ENCODE assay signal across 8 mouse cellular contexts in the genomic region with DNA sequence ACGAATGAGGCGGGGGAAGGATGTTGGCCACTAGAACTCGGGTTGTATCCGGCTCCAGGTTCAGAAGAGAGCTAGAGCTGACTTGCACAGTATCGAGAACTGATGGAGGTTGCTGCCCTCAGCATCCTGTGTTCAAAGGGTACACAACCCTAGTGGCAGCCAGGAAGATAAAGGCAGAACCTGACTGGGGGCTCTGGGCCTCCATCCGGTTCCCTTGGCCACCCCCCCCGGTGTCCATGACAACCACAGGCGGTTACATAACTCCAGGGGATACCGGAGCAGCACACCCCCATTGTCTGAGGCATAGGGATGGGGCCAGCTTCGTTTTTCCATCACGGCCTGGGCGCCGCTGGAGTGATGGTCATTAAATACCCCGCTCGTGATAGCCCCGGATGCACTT. TPM values are rescaled to one million over a fixed set of nuclear protein-coding genes. Genes with fewer than 3 reads are reported as not detected.
DNase-seq lines count a peak whose midpoint lies in the region; ATAC-seq lines count a peak whose summit lies in the region.

No protein-coding gene starts in this region.

- DNase-seq in spleen, postnatal 36 days (ENCODE audit: low spot score in 2 of 2), result peak; percentile 69 to 73
- no peak for DNase-seq in spleen, postnatal 4 days (ENCODE audit: low spot score in 2 of 2)
- DNase-seq in cerebellum, postnatal 10 days, result peak; percentile 69 to 74
- peak; percentile 51 for DNase-seq in retina, adult 2 months (ENCODE audit: low read depth, low spot score)
- DNase-seq in urinary bladder, adult 2 months (ENCODE audit: low spot score), result no peak

- H3K4me2 ChIP-seq in heart, embryonic 11.5 days, result peak overlapping the region; percentile 90
- H3K4me2 ChIP-seq in kidney, embryonic 16.5 days (replicated peaks; ENCODE audit: low read depth, low read length), result peak overlapping the region; percentile 83
- peak overlapping the region; percentile 93 for H3K4me2 ChIP-seq in lung, embryonic 15.5 days

- peak overlapping the region; percentile 83 for H3K4me3 ChIP-seq in heart, embryonic 11.5 days (ENCODE audit: low read depth, low read length)
- peak overlapping the region; percentile 82 for H3K4me3 ChIP-seq in kidney, embryonic 16.5 days (ENCODE audit: low read length)
- H3K4me3 ChIP-seq in lung, embryonic 15.5 days, result peak overlapping the region; percentile 87

- H3K36me3 ChIP-seq in heart, embryonic 11.5 days (ENCODE audit: control insufficient read depth, insufficient read depth, low read length), result peaks cover 7% of the 10 kb centered on the region
- peaks cover 13% of the 10 kb centered on the region; the same call in 1 of the 2 replicates for H3K36me3 ChIP-seq in kidney, embryonic 16.5 days (ENCODE audit: insufficient read depth, low read length)
- H3K36me3 ChIP-seq in lung, embryonic 15.5 days, result peaks cover 21% of the 10 kb centered on the region

- ATAC-seq in heart, embryonic 11.5 days (replicated peaks; ENCODE audit: insufficient number of reproducible peaks, low FRiP score, low TSS enrichment), result no peak
- ATAC-seq in kidney, embryonic 16.5 days (ENCODE audit: low FRiP score, low TSS enrichment), result no peak
- ATAC-seq in lung, embryonic 15.5 days (ENCODE audit: borderline replicate concordance, extremely low read depth, low FRiP score, low TSS enrichment), result no peak

- WGBS in heart, embryonic 11.5 days (ENCODE audit: insufficient replicate concordance), result 7% methylated on average over 16 of the region's 16 CpGs
- WGBS in kidney, embryonic 16.5 days, result 4% methylated on average over 16 of the region's 16 CpGs
- WGBS in lung, embryonic 15.5 days, result 4% methylated on average over 16 of the region's 16 CpGs

- peaks cover 16% of the 10 kb centered on the region for H3K4me1 ChIP-seq in heart, embryonic 11.5 days (ENCODE audit: control insufficient read depth, insufficient read depth, low read length)
- peaks cover 25% of the 10 kb centered on the region for H3K4me1 ChIP-seq in kidney, embryonic 16.5 days (ENCODE audit: insufficient read depth, low read length)
- H3K4me1 ChIP-seq in lung, embryonic 15.5 days, result peaks cover 29% of the 10 kb centered on the region

- no peak overlapping the region for H3K27ac ChIP-seq in heart, embryonic 11.5 days (ENCODE audit: low read depth, low read length)
- no peak overlapping the region for H3K27ac ChIP-seq in kidney, embryonic 16.5 days (ENCODE audit: low read length)
- H3K27ac ChIP-seq in lung, embryonic 15.5 days, result peak overlapping the region; percentile 96

- H3K9ac ChIP-seq in heart, embryonic 11.5 days (ENCODE audit: low read depth, low read length), result peak overlapping the region; percentile 81
- peak overlapping the region; percentile 82 for H3K9ac ChIP-seq in kidney, embryonic 16.5 days (replicated peaks; ENCODE audit: low read length)
- H3K9ac ChIP-seq in lung, embryonic 15.5 days, result peak overlapping the region; percentile 74

- no peaks in the 10 kb centered on the region for H3K9me3 ChIP-seq in heart, embryonic 11.5 days (replicated peaks; ENCODE audit: control insufficient read depth, low read length)
- H3K9me3 ChIP-seq in kidney, embryonic 16.5 days (ENCODE audit: low read length), result no peaks in the 10 kb centered on the region
- no peaks in the 10 kb centered on the region for H3K9me3 ChIP-seq in lung, embryonic 15.5 days

- peaks cover 19% of the 10 kb centered on the region for H3K27me3 ChIP-seq in heart, embryonic 11.5 days (ENCODE audit: control insufficient read depth, insufficient read depth, low read length)
- no peaks in the 10 kb centered on the region for H3K27me3 ChIP-seq in kidney, embryonic 16.5 days (ENCODE audit: insufficient read depth, low read length)
- H3K27me3 ChIP-seq in lung, embryonic 15.5 days, result no peaks in the 10 kb centered on the region

RNA-seq across cellular contexts. Expression of a gene that starts 0.7 kb away (rescaled TPM):
- 17.0 and 20.4 TPM in 2 replicates for polyA plus RNA-seq in heart, embryonic 11.5 days (2014; fragmentation: Nextera tagmentation; extraction: Ambion mirVana)
- 41.9 and 46.6 TPM in 2 replicates for polyA plus RNA-seq in kidney, embryonic 16.5 days (2015; fragmentation: Nextera tagmentation; extraction: Ambion mirVana)
- polyA plus RNA-seq in lung, embryonic 15.5 days (2015; fragmentation: Nextera tagmentation; extraction: Ambion mirVana), result 51.3 and 56.0 TPM in 2 replicates
- polyA plus RNA-seq in urinary bladder, adult 2 months (2012; rRNA removed), result 43.8 and 49.5 TPM in 2 replicates

RNA-seq across cellular contexts. Expression of a gene that starts 2.0 kb away (rescaled TPM):
- polyA plus RNA-seq in heart, embryonic 11.5 days (2014; fragmentation: Nextera tagmentation; extraction: Ambion mirVana), result 163 and 169 TPM in 2 replicates
- 170 and 178 TPM in 2 replicates for polyA plus RNA-seq in kidney, embryonic 16.5 days (2015; fragmentation: Nextera tagmentation; extraction: Ambion mirVana)
- polyA plus RNA-seq in lung, embryonic 15.5 days (2015; fragmentation: Nextera tagmentation; extraction: Ambion mirVana), result 130 and 147 TPM in 2 replicates
- 38.5 and 45.3 TPM in 2 replicates for polyA plus RNA-seq in urinary bladder, adult 2 months (2012; rRNA removed)

RNA-seq across cellular contexts. Expression of a gene that starts 6.2 kb away (rescaled TPM):
- polyA plus RNA-seq in heart, embryonic 11.5 days (2014; fragmentation: Nextera tagmentation; extraction: Ambion mirVana), result 95.9 and 102 TPM in 2 replicates
- polyA plus RNA-seq in kidney, embryonic 16.5 days (2015; fragmentation: Nextera tagmentation; extraction: Ambion mirVana), result 110 and 115 TPM in 2 replicates
- polyA plus RNA-seq in lung, embryonic 15.5 days (2015; fragmentation: Nextera tagmentation; extraction: Ambion mirVana), result 104 TPM in 2 replicates
- 56.7 and 67.3 TPM in 2 replicates for polyA plus RNA-seq in urinary bladder, adult 2 months (2012; rRNA removed)

RNA-seq across cellular contexts. Expression of a gene that starts 23.0 kb away (rescaled TPM):
- polyA plus RNA-seq in heart, embryonic 11.5 days (2014; fragmentation: Nextera tagmentation; extraction: Ambion mirVana), result 0.90 and 1.4 TPM in 2 replicates
- polyA plus RNA-seq in kidney, embryonic 16.5 days (2015; fragmentation: Nextera tagmentation; extraction: Ambion mirVana), result 0.81 and 1.0 TPM in 2 replicates
- 1.6 and 1.9 TPM in 2 replicates for polyA plus RNA-seq in lung, embryonic 15.5 days (2015; fragmentation: Nextera tagmentation; extraction: Ambion mirVana)
- polyA plus RNA-seq in urinary bladder, adult 2 months (2012; rRNA removed), result 22.1 and 23.9 TPM in 2 replicates

RNA-seq across cellular contexts. Expression of a gene that starts 25.1 kb away (rescaled TPM):
- 4.8 and 5.3 TPM in 2 replicates for polyA plus RNA-seq in heart, embryonic 11.5 days (2014; fragmentation: Nextera tagmentation; extraction: Ambion mirVana)
- 22.2 and 22.5 TPM in 2 replicates for polyA plus RNA-seq in kidney, embryonic 16.5 days (2015; fragmentation: Nextera tagmentation; extraction: Ambion mirVana)
- 16.3 and 19.1 TPM in 2 replicates for polyA plus RNA-seq in lung, embryonic 15.5 days (2015; fragmentation: Nextera tagmentation; extraction: Ambion mirVana)
- 21.9 and 25.5 TPM in 2 replicates for polyA plus RNA-seq in urinary bladder, adult 2 months (2012; rRNA removed)

Comparison
In these comparisons a context has a peak if more than half of its experiments do, and no peak if none do; other contexts are left out.
1. DNase-seq: peak in spleen, postnatal 36 days (2 of 2), cerebellum, postnatal 10 days (2 of 2) and retina, adult 2 months (single experiment); none in spleen, postnatal 4 days (0 of 2) and urinary bladder, adult 2 months (single experiment).
2. Peak in every context shown above with its lines, with median percentiles within 50 percentile points of each other: H3K4me2 ChIP-seq, H3K4me3 ChIP-seq and H3K9ac ChIP-seq.